Mouse (Mus musculus) kidney, postnatal 36 days (tissue): ENCODE measurements at regions not wholly inside any gene's neighbourhood (a gene's known extent, or its start where the extent isn't known, plus 50 kb on each side); places are given as distances from the start of the nearest gene placed in this dataset.

Source experiments
- DNase-seq, 2 experiments: peaks; one replicate each; pipeline ENCODE4 v3.0.0; 2021 to 2022; ENCODE audit warnings: mixed read lengths in 2 of 2

DNA sequence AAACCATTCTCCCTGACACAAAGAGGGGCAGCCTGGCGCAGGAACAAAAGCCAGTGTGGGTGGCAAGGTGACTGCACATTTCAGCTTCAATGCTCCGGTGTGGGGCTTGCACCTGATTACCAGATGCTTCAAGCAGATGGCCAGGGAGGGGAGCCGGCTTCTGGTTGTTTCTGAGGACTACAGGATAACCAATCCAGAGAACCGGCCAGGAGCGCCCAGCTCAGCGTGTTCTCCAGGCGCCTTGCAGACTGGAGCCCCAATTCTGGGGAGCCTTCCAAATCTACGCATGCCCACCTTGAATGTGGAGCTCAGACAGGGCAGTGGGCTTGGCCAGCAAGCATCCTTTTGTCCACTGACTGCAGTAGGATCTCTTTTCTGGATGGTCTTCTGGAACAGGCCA is 380.8 kb downstream of the Zfp536 start:
- DNase-seq, result no peak

DNA sequence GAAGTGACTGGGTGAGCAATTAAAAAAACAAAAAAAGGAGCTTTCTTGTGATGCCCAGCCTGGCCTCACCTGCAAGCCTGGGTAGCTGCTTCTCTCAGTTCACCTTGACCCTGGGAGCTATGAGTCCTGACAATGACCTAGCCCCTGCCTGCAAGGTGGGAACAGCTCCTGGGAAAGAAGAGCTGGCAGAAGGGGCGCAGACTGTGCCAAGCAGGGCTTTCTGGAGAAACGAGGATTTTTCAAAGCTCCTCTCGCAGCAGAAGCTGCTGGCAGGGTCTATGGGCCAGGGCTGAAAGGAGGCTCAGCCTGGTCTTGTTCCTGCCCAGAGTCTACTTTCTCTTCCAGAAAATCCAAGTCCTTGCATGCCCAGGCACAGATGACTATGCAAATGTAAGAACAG is 380.4 kb downstream of the Zfp536 start:
- no peak for DNase-seq

DNA sequence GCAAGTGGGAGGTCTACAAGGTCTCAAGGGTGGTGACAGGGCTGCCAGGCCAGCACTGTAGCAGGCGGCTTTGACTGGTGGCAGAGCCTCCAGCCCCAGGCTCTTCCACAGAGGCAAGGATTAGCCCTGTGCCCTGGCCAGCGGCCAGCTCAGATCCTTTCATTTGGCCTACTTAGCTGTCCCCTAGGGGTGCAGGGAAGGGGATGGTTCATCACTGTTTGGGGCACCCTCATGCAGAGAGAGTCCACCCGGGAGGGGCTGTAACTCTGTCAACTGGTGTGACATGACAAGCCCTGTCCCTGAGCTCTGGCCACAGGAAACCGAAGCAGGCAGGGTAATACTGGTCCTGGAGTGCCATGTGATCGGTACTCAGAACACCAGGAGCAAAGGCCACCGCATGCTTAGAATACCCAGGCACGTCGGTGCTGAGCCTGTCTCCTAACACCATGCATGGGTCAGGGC is 378.4 kb downstream of the Zfp536 start:
- no peak for DNase-seq

DNA sequence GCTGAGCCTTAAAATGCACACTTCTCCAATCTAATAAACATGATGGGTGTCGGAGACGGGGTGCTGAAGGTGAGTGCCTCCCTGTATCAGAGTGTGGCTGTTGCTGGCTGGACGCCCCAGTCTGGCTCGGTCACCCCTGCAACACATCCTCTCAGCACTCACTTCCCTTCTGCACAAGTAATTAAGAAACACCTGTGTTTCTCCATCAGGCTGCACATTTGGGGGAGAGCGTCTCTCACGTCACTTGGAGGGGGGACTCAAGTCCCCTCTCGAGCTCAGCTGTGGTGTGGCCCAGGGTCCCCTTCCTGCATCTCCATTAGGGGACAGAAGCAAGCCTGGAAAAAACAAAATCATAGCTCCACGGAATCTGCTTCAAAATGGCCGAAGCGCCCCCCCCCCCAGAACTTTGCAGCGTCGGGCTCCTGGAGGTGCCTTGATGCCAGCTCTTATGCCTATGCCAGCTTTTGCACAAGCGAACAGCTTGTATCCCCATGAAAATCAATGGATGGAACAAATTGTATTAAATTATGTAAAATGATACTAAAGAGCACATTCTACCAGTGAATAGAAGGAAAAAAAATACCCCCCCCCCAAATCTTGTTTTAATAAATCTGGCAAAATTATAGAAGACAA is 377.4 kb downstream of the Zfp536 start:
- DNase-seq, result no peak

DNA sequence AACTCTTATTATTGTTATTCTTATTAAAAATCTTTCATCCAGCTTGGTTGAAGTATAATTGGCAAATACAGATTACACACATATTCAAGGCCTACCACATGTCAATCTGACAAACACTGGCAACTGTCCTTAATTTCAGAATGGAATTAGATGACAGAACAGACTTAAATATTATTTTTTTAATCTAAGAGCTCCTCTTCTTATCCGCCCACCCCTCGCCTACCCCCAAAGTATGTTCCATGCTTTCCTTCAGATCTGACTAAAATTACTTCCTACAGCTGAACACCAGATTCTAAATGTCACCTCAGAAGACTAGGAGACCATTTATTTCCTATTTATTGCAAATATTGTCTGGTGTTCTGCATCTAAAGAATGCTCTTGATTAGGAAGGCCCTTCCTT is 370.0 kb downstream of the Zfp536 start:
- no peak for DNase-seq

DNA sequence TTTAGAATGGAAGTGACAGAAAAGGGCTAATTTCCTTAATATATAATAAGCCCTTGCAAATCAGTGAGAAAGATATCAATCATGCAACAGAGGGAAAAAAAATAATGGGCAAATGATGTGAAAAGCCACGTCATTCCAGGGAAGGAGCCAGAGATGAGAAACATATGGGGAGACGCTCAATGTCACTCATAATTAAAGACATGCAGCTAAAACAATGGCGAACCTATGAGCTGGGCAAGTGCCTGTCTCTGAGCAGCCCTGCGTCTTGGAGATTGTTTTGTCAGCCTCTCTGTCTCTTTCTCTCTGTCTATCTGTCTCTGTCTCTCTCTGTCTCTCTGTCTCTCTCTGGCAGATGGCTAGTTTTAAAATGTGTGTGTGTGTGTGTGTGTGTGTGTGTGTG is 360.1 kb downstream of the Zfp536 start:
- no peak for DNase-seq

DNA sequence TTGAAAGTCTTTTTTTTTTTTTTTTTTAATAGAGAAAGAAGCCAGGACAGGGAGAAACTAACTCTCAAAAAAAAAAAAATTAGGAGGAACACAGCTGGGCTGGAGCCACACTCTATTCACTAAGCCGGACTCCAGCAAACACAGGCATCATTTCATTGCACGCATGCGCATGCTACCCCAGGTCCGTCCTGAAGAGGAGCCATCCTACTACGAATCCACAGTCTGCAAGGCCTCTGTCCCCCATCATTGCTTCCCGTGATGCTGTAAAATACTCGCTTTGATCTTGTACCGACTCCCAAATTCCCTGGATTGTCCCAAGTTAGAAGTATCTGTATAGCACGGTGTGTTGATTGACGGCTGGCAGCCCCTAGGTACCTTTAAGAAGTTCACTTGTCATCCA is 351.7 kb downstream of the Zfp536 start:
- no peak for DNase-seq
